Mouse (Mus musculus): ENCODE data around the gene Gm8024.
"Not testable (repeated sequence)": the region's sequence is repeated elsewhere in the genome, so short reads cannot be mapped to it uniquely, and the experiment has no call there.

The Gm8024 gene

GRCm38 (mm10) chr14:42524182-42524581 lies at the start of gene Gm8024:
Gene Gm8024, minus strand, starts transcription at chr14:42524282.
- not testable (repeated sequence) for DNase-seq (ENCODE audit: low spot score)

DNA sequence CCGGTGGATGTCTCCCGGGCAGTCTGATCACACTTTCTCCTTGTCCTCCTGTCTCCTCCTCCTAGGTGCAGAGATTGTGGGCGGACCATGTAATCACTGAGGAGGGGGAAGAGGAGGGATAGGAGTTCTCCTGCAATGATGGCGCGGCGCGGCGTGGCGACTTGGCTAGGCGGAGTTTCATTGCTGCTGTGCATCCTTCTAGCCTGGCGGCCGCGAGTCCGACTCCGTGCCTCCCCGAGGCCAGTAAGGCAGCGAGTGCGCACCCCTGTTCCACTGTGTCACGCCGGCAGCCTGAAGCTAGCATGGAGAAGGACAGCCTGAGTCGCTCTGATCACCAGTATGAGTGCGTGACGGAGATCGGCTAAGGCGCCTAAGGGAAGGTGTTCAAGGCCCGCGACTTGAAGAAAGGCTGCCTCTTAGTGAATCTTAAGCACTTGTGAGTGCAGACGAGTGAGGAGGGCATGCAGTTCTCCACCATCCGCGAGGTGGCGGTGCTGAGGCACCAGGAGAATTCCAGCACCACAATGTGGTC lies 19.2 kb upstream of the Gm8024 start:
- not testable (repeated sequence) for DNase-seq (ENCODE audit: low spot score)

DNA sequence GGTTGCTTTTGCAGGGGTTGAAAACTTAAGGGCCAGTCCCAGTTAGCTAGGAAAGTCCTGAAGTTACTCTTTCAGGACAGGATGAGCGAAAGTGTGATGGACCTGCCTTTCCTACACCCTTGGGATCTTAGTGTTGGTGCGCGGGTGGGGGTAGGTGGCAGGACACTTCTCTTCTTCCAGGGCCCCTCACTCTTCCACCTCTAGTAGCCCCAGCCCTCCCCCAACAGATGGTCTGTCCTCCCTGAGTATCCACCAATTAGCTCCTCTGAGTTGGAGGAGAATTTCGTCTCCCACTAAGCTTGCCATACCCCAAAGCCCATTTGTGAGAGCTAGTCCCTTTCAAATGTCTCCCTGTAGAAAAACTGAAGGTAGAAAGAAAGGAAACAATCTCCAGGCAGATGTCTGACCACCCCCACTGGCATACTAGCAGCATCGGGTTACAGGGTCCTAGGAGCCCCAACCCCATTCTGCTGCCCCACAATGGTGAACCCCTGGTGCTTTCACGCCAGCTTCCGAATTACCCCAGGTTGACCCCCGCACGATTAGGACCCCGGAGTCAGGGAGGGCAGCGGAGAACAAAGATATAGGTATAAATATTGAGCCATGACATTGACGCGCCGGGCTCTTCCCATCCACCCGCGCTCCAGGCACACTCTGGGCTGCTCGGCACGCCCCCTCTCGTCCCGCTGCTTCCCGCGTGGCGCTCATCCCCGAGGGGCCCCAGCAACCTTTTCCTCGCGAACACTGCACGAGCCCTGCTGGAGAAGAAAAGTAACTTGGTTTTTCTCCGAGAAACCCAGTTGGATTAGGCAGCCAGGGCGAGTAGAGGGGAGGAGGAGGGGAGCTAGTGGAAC lies 18.5 kb upstream of the Gm8024 start:
- DNase-seq (ENCODE audit: low spot score), result not testable (repeated sequence)

DNA sequence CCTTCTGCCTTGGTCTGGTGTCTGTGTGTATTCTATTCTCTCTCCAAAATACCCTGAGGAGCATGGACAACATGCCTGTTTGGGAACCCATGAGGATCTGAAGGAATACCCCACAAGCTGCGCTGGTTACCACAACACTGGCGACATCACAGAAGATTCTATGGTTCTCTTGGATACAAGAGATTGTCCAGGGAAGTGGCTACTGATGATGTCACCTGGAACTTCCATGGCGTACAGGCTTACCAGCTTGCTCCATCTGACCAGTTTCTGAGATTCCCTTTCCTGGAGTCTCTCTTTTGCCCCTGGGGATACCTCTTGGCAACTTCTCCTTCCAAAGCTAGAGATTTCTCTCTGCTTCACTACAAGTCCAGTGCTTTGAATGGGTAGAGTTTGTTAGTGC lies 21.8 kb downstream of the Gm8024 start, which contains the start of gene Gm8020:
TSS of gene Gm8020 (minus strand) at position 101 of the 400 bp plus-strand sequence.
- not testable (repeated sequence) for DNase-seq (ENCODE audit: low spot score)

All from ovary, adult 18-20 months (tissue).